In the genomic region with DNA sequence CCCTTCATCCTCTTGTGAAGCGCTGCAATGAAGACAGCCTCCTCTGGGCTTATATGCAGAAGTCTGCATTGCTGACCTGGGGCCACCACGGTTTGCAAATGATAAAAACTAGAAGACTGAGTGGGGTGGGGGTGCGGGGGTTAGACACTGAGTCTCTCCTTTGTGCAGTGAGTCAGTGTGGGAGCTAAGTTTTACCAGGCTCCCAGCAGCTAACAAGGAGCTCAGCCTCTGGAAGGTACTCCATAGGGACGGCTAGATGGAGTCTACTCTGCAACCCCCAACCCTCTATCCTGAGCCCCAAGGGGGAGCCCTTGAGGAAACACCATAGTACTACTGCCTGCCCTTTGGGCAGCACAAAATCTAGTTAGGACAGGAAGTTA, we compare ENCODE assay signal across 8 mouse cellular contexts.
A peak's percentile ranks its signal among the peaks of the same experiment; 100 is the strongest.
DNase-seq lines count a peak whose midpoint lies in the region; ATAC-seq lines count a peak whose summit lies in the region.

No protein-coding gene starts in this region.

- peaks cover 28% of the 10 kb centered on the region for H3K4me1 ChIP-seq in neural tube, embryonic 11.5 days (ENCODE audit: control insufficient read depth, insufficient read depth, low read length)
- peaks cover 24% of the 10 kb centered on the region for H3K4me1 ChIP-seq in hindbrain, embryonic 16.5 days (ENCODE audit: control insufficient read depth, insufficient read depth, low read depth, low read length)
- peaks cover 32% of the 10 kb centered on the region for H3K4me1 ChIP-seq in neural tube, embryonic 12.5 days

- H3K27ac ChIP-seq in neural tube, embryonic 11.5 days (ENCODE audit: low read depth, low read length): no peak overlapping the region
- peak overlapping the region; percentile 81 for H3K27ac ChIP-seq in hindbrain, embryonic 16.5 days (ENCODE audit: low read depth, low read length)
- no peak overlapping the region for H3K27ac ChIP-seq in neural tube, embryonic 12.5 days

- H3K36me3 ChIP-seq in neural tube, embryonic 11.5 days (ENCODE audit: control insufficient read depth, insufficient read depth, low read length): no peaks in the 10 kb centered on the region
- no peaks in the 10 kb centered on the region for H3K36me3 ChIP-seq in hindbrain, embryonic 16.5 days (ENCODE audit: control insufficient read depth, insufficient read depth, low read length)
- H3K36me3 ChIP-seq in neural tube, embryonic 12.5 days: no peaks in the 10 kb centered on the region

- no peak for ATAC-seq in neural tube, embryonic 11.5 days (ENCODE audit: insufficient read depth, low FRiP score, low TSS enrichment)
- peak; percentile 7 for ATAC-seq in hindbrain, embryonic 16.5 days
- ATAC-seq in neural tube, embryonic 12.5 days (ENCODE audit: low FRiP score, low read depth): peak; percentile 3; the same call in 1 of the 2 replicates
- no peak for ATAC-seq in monocyte, adult 5-6 weeks (replicated peaks; ENCODE audit: insufficient number of reproducible peaks, low FRiP score, low TSS enrichment, poor library complexity, severe bottlenecking)

- under 1% methylated on average over 4 of the region's 4 CpGs for WGBS in neural tube, embryonic 11.5 days
- WGBS in hindbrain, embryonic 16.5 days: 12% methylated on average over 4 of the region's 4 CpGs
- WGBS in neural tube, embryonic 12.5 days: 11% methylated on average over 4 of the region's 4 CpGs

- peak overlapping the region; percentile 96 for H3K4me2 ChIP-seq in neural tube, embryonic 11.5 days (ENCODE audit: low read depth)
- peak overlapping the region; percentile 90 for H3K4me2 ChIP-seq in hindbrain, embryonic 16.5 days (ENCODE audit: low read length)
- H3K4me2 ChIP-seq in neural tube, embryonic 12.5 days (replicated peaks): peak overlapping the region; percentile 98

- H3K4me3 ChIP-seq in neural tube, embryonic 11.5 days (ENCODE audit: low read depth, low read length): peak overlapping the region; percentile 42
- peak overlapping the region; percentile 67 for H3K4me3 ChIP-seq in hindbrain, embryonic 16.5 days (ENCODE audit: low read length)
- peak overlapping the region; percentile 53 for H3K4me3 ChIP-seq in neural tube, embryonic 12.5 days

- no peaks in the 10 kb centered on the region for H3K9me3 ChIP-seq in neural tube, embryonic 11.5 days (ENCODE audit: control insufficient read depth, low read length)
- H3K9me3 ChIP-seq in hindbrain, embryonic 16.5 days (ENCODE audit: control insufficient read depth, low read length): no peaks in the 10 kb centered on the region
- H3K9me3 ChIP-seq in neural tube, embryonic 12.5 days: no peaks in the 10 kb centered on the region

- peak overlapping the region; percentile 44; the same call in 1 of the 2 replicates for H3K9ac ChIP-seq in neural tube, embryonic 11.5 days (ENCODE audit: low read length)
- peak overlapping the region; percentile 75 for H3K9ac ChIP-seq in hindbrain, embryonic 16.5 days (ENCODE audit: low read depth, low read length)
- peak overlapping the region; percentile 54 for H3K9ac ChIP-seq in neural tube, embryonic 12.5 days

- peak; percentile 72 for DNase-seq in cerebellum, adult 9-10 months
- DNase-seq in cerebellum, postnatal 4 days (ENCODE audit: low spot score in 2 of 2): no peak
- DNase-seq in neural tube, embryonic 11.5 days (ENCODE audit: low spot score): peak; percentile 45
- DNase-seq in neural tube, embryonic 10.5 days (ENCODE audit: extremely low spot score, low spot score): no peak
- no peak for DNase-seq in thymus, postnatal 10 days (ENCODE audit: low spot score in 2 of 2)

- peaks cover 8% of the 10 kb centered on the region for H3K27me3 ChIP-seq in neural tube, embryonic 11.5 days (ENCODE audit: control insufficient read depth, insufficient read depth, low read length)
- H3K27me3 ChIP-seq in hindbrain, embryonic 16.5 days (replicated peaks; ENCODE audit: control insufficient read depth, insufficient read depth, low read length): no peaks in the 10 kb centered on the region
- H3K27me3 ChIP-seq in neural tube, embryonic 12.5 days (replicated peaks): peaks cover 25% of the 10 kb centered on the region

Comparison
In these comparisons a context has a peak if more than half of its experiments do, and no peak if none do; other contexts are left out.
1. DNase-seq: peak in cerebellum, adult 9-10 months (single experiment) and neural tube, embryonic 11.5 days (single experiment); none in cerebellum, postnatal 4 days (0 of 2), neural tube, embryonic 10.5 days (single experiment) and thymus, postnatal 10 days (0 of 2).
2. ATAC-seq: peak in hindbrain, embryonic 16.5 days (single experiment) and neural tube, embryonic 12.5 days (single experiment); none in neural tube, embryonic 11.5 days (single experiment) and monocyte, adult 5-6 weeks (single experiment).
3. Peak in every context shown above with its lines, with median percentiles within 50 percentile points of each other: H3K4me2 ChIP-seq, H3K4me3 ChIP-seq and H3K9ac ChIP-seq.